Mouse (Mus musculus) layer of hippocampus, adult 9-11 months (tissue): ENCODE results near the gene Atp13a1.

ENCODE experiments used
- DNase-seq: peaks from one replicate; pipeline ENCODE4 v3.0.0; 2022

Atp13a1 gene

DNA sequence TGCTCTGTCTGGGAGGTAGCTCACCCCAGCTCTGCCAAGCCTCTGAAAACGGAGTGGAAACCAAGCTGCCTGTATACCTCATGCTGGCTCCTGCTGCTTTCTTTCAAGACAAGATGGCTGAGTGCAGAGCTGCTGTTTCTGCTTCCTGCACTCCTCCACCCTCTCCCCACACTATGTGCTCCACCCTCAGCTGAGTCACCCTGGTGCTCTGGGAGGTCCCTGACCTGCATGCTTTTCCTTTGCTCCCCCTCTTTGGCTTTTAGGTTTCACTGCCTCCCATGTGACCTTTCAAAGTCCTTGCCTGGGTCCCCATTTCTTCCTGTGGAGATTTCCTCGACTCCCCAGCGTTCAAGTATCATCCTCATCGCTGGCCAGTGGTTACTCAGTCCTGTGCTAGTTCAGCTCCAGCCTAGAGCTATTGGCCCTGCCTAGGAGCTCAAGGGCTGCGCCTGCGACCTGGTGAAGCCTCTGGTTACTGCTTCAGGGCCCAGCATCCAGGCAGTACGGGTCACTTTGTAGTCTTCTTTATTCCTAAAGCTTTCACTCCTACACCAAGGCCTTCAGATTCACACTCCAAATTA, 60.1 kb downstream of the Atp13a1 start:
- no peak for DNase-seq

DNA sequence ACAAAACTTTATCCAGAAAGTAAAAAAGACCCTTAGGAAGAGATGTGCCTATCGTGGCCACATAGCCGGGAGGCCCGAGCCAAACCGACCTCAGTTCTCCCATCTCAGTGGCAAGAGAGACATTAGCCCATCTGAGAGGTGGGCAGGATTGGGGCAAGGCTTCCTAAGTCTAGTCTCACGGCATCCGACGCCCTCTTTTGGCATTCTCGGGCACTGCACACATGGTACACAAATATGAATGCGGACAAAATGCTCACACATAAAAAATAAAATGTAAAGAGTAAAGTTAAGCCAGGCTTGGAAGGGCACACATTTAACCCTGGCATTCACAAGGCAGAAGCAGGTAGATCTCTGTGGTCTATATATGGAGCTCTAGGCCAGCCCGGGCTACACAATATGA, 62.9 kb downstream of the Atp13a1 start:
- DNase-seq: no peak
